In genomic region chr19:17715281-17715955, GRCm38 (mm10) we compare ENCODE assay signal across 11 mouse cellular contexts.
A peak's percentile ranks its signal among the peaks of the same experiment; 100 is the strongest.
DNase-seq lines count a peak whose midpoint lies in the region; ATAC-seq lines count a peak whose summit lies in the region.
"Had no signal": no experiment of that assay in that cellular context is flagged by ENCODE, and none has a peak within 500 bp of the region (broad histone marks: within the 10 kb centered on the region; RNA-seq: fewer than 3 reads in every experiment).

No protein-coding gene starts in this region.

- 0 out of 2 replicates have a peak overlapping the region, but pooled peaks have one; percentile 5 for H3K27ac ChIP-seq in midbrain, embryonic 15.5 days
- no peak overlapping the region for H3K27ac ChIP-seq in midbrain, embryonic 13.5 days
- H3K27ac ChIP-seq in neural tube, embryonic 13.5 days (replicated peaks) = no peak overlapping the region; the same call in 1 of the 2 replicates

- H3K9me3 ChIP-seq in midbrain, embryonic 15.5 days = no peaks in the 10 kb centered on the region
- H3K9me3 ChIP-seq in midbrain, embryonic 13.5 days = no peaks in the 10 kb centered on the region
- no peaks in the 10 kb centered on the region for H3K9me3 ChIP-seq in neural tube, embryonic 13.5 days

- H3K27me3 ChIP-seq in midbrain, embryonic 15.5 days (replicated peaks) = no peaks in the 10 kb centered on the region
- no peaks in the 10 kb centered on the region for H3K27me3 ChIP-seq in midbrain, embryonic 13.5 days
- no peaks in the 10 kb centered on the region for H3K27me3 ChIP-seq in neural tube, embryonic 13.5 days

- ATAC-seq in midbrain, embryonic 15.5 days (replicated peaks) = peak; percentile 75; the same call in 1 of the 2 replicates
- no peak for ATAC-seq in midbrain, embryonic 13.5 days
- ATAC-seq in neural tube, embryonic 13.5 days (ENCODE audit: low read depth) = peak; percentile 59; the same call in 1 of the 2 replicates
- ATAC-seq in erythroblast, adult 5-6 weeks (replicated peaks; ENCODE audit: low FRiP score, poor library complexity, severe bottlenecking) = no peak

- H3K9ac ChIP-seq in midbrain, embryonic 15.5 days = no peak overlapping the region
- H3K9ac ChIP-seq in midbrain, embryonic 13.5 days (replicated peaks) = no peak overlapping the region
- no peak overlapping the region for H3K9ac ChIP-seq in neural tube, embryonic 13.5 days

- WGBS in midbrain, embryonic 15.5 days = 71% methylated on average over 9 of the region's 9 CpGs
- 78% methylated on average over 9 of the region's 9 CpGs for WGBS in midbrain, embryonic 13.5 days
- WGBS in neural tube, embryonic 13.5 days = 65% methylated on average over 9 of the region's 9 CpGs

- intact Hi-C loops in heart, postnatal 10 days (cut with DNase I) = no loop called here

- DNase-seq in heart, adult 11 months = peak; percentile 85
- no peak for DNase-seq in heart, adult 8-10 months (ENCODE audit: low spot score)
- DNase-seq in heart, postnatal 10 days = peak; percentile 23 to 27
- no peak for DNase-seq in gastrocnemius, postnatal 25 days
- DNase-seq: gastrocnemius, postnatal 10 days; kidney, postnatal 14 days; right cerebral cortex, adult 18-20 months had no signal

- H3K4me3 ChIP-seq in midbrain, embryonic 15.5 days = no peak overlapping the region
- H3K4me3 ChIP-seq in midbrain, embryonic 13.5 days (replicated peaks) = no peak overlapping the region
- H3K4me3 ChIP-seq in neural tube, embryonic 13.5 days = no peak overlapping the region

- no peak overlapping the region for H3K4me2 ChIP-seq in midbrain, embryonic 15.5 days
- no peak overlapping the region for H3K4me2 ChIP-seq in midbrain, embryonic 13.5 days (replicated peaks)
- no peak overlapping the region for H3K4me2 ChIP-seq in neural tube, embryonic 13.5 days

- H3K36me3 ChIP-seq in midbrain, embryonic 15.5 days (replicated peaks) = no peaks in the 10 kb centered on the region
- no peaks in the 10 kb centered on the region for H3K36me3 ChIP-seq in midbrain, embryonic 13.5 days
- no peaks in the 10 kb centered on the region for H3K36me3 ChIP-seq in neural tube, embryonic 13.5 days

- H3K4me1 ChIP-seq in midbrain, embryonic 15.5 days = no peaks in the 10 kb centered on the region
- H3K4me1 ChIP-seq in midbrain, embryonic 13.5 days (replicated peaks) = no peaks in the 10 kb centered on the region
- H3K4me1 ChIP-seq in neural tube, embryonic 13.5 days (replicated peaks) = peaks cover 6% of the 10 kb centered on the region; the same call in 1 of the 2 replicates

Comparison
In these comparisons a context has a peak if more than half of its experiments do, and no peak if none do; other contexts are left out.
1. DNase-seq: peak in heart, adult 11 months (single experiment) and heart, postnatal 10 days (2 of 2); none in heart, adult 8-10 months (single experiment) and gastrocnemius, postnatal 25 days (single experiment).
2. ATAC-seq: peak in midbrain, embryonic 15.5 days (single experiment) and neural tube, embryonic 13.5 days (single experiment); none in midbrain, embryonic 13.5 days (single experiment) and erythroblast, adult 5-6 weeks (single experiment).